Mouse (Mus musculus) embryonic facial prominence, embryonic 11.5 days (tissue): Measurements from ENCODE around the gene Olfr1026. TPM values are rescaled to one million over a fixed set of nuclear protein-coding genes. Genes with fewer than 3 reads are reported as not detected.

ENCODE experiments used
- polyA plus RNA-seq: library from polyadenylated mRNA; unstranded; fragments of >200 nt; fragmentation: Nextera tagmentation; extraction: Ambion mirVana; gene quantifications from 2 replicates; pipeline ENCODE4 v1.2.1, GENCODE M21; 2014

Gene Olfr1026
- polyA plus RNA-seq, 1 experiment from 2014 or later = 0.18 TPM

Other genes starting within 250 kb of the Olfr1026 start
- gene Olfr1006, start 242.8 kb upstream of the Olfr1026 start, polyA plus RNA-seq = not detected in 2 replicates
- not detected in 2 replicates for gene Olfr1008, start 232.1 kb upstream of the Olfr1026 start, polyA plus RNA-seq
- gene Olfr1009, start 206.1 kb upstream of the Olfr1026 start, polyA plus RNA-seq = not detected in 2 replicates
- not detected in 2 replicates for gene Olfr1012, start 158.8 kb upstream of the Olfr1026 start, polyA plus RNA-seq
- gene Olfr1013, start 154.5 kb upstream of the Olfr1026 start, polyA plus RNA-seq = not detected in 2 replicates
- not detected in 2 replicates for gene Olfr1014, start 148.8 kb upstream of the Olfr1026 start, polyA plus RNA-seq
- 0.14 TPM in 1 of 2 replicates, not detected in the other for gene Olfr1015, start 139.5 kb upstream of the Olfr1026 start, polyA plus RNA-seq
- not detected in 2 replicates for gene Olfr1016, start 119.0 kb upstream of the Olfr1026 start, polyA plus RNA-seq
- not detected in 2 replicates for gene Olfr1018, start 103.1 kb upstream of the Olfr1026 start, polyA plus RNA-seq
- gene Olfr1019, start 76.1 kb upstream of the Olfr1026 start, polyA plus RNA-seq = not detected in 2 replicates
- not detected in 2 replicates for gene Olfr1020, start 74.5 kb upstream of the Olfr1026 start, polyA plus RNA-seq
- not detected in 2 replicates for gene Olfr1022, start 53.0 kb upstream of the Olfr1026 start, polyA plus RNA-seq
- not detected in 2 replicates for gene Olfr1023, start 35.9 kb upstream of the Olfr1026 start, polyA plus RNA-seq
- gene Olfr1024, start 16.5 kb upstream of the Olfr1026 start, polyA plus RNA-seq = not detected in 2 replicates
- not detected in 2 replicates for gene Olfr1025-ps1, start 6.4 kb upstream of the Olfr1026 start, polyA plus RNA-seq
- gene Olfr1028, start 28.9 kb downstream of the Olfr1026 start, polyA plus RNA-seq = not detected in 2 replicates
- not detected in 2 replicates for gene Olfr1029, start 52.3 kb downstream of the Olfr1026 start, polyA plus RNA-seq
- gene Olfr1030, start 57.7 kb downstream of the Olfr1026 start, polyA plus RNA-seq = not detected in 2 replicates
- gene Olfr1031, start 68.7 kb downstream of the Olfr1026 start, polyA plus RNA-seq = not detected in 2 replicates
- not detected in 2 replicates for gene Olfr1032, start 84.0 kb downstream of the Olfr1026 start, polyA plus RNA-seq
- gene Olfr1033, start 99.1 kb downstream of the Olfr1026 start, polyA plus RNA-seq = 0.06 TPM in 1 of 2 replicates, not detected in the other
- 0.10 TPM in 1 of 2 replicates, not detected in the other for gene Olfr1034, start 124.3 kb downstream of the Olfr1026 start, polyA plus RNA-seq
- not detected in 2 replicates for gene Olfr1036, start 152.4 kb downstream of the Olfr1026 start, polyA plus RNA-seq
- not detected in 2 replicates for gene Olfr1037, start 165.8 kb downstream of the Olfr1026 start, polyA plus RNA-seq
- not detected in 2 replicates for gene Olfr1039, start 214.4 kb downstream of the Olfr1026 start, polyA plus RNA-seq
- gene Olfr1040, start 225.2 kb downstream of the Olfr1026 start, polyA plus RNA-seq = not detected in 2 replicates
- not detected in 2 replicates for gene Olfr1042, start 240.3 kb downstream of the Olfr1026 start, polyA plus RNA-seq
- gene Olfr1043, start 246.0 kb downstream of the Olfr1026 start, polyA plus RNA-seq = not detected in 2 replicates